Mouse (Mus musculus): Measurements from ENCODE around the gene Bri3.
A peak's percentile ranks its signal among the peaks of the same experiment; 100 is the strongest.

Bri3 gene

DNA sequence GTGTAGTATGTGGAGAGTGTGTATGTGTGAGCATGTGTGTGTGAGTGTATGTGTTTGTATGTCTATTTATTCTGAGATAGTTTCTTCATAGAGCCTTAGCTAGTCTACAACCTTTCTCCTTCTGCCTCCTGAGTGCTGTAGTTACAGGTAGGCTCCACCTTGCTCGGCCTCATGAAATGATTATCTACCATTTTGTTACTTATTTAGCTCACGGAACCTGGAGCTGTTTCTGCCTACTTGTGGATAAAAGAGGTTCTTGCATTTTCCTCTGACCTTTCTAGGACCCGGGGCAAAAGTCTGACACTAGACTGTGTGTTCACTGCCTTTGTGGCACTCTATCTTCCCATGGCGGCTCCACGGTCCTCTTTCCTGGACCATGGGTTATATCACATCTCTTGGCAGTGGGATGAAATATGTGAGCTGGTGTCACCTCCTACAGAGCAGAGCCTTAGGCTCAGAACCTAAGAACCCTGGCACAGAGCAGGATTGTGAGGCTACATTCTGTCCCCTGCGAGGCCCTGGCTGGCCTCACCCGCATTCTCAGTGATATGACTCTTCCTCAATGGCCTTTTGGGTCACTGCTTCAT is at the start of gene Bri3:
Gene Bri3, plus strand, starts transcription at position 537 of the 587 bp plus-strand sequence.
- DNase-seq (ENCODE audit: low spot score in 2 of 2): no peak

DNA sequence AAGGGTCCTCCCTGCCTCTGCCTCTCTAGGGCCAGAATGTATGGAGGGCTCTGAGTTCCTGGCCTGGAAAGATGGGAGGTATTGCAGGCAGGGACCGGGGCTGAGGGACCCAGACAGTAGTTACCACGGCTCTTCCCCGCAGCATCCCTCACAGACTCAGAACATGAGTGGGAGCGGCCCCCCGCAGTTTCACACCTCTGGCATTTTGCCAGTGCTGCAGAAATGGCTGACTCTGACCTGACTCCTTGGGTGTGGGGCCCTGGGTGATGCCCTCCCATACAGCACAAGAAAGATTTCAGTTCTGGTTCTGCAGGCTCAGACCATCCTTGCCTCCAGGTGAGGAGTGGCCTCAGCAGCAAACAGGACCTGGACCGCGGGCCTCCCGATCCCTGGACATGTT is 48.7 kb upstream of the Bri3 start:
- DNase-seq (ENCODE audit: low spot score in 2 of 2): no peak

DNA sequence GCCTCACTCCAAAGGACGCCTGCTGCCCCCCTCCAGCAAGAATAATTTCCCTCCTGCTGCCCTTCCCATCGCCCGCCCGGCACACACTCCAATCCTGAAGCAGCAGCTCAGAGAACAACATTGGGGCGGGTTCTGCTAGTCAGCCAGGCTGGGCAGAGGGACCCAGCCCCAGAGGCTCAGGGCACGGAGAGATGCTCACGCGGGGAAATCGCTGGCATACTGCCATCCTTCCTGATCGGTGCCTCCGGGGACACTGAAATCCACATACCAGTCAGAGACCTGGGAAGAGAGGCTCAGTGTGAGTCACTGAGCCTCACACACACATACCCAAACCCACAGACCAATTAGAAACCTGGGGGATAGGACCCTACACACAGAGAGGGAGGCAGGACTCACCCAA is 43.6 kb upstream of the Bri3 start:
- DNase-seq (ENCODE audit: low spot score in 2 of 2): no peak

DNA sequence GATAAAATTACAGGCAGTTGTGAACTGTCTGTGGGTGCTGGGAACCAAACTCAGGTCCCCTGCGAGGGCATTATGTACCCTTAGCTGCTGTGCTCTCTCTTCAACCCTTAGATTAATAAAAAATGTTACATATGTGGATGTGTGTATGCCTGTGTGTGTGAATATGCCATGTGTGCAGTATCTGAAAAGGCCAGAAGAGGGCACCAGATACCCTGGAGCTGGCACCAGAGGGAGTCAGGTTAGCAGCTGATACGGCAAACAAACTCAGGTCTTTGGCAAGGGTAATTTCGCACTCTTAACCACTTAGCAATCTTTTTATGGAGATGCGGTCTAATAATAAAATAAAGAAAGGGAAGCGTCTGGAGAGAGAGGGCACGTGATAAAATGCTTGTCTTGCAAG is 41.8 kb upstream of the Bri3 start:
- no peak for DNase-seq (ENCODE audit: low spot score in 2 of 2)

DNA sequence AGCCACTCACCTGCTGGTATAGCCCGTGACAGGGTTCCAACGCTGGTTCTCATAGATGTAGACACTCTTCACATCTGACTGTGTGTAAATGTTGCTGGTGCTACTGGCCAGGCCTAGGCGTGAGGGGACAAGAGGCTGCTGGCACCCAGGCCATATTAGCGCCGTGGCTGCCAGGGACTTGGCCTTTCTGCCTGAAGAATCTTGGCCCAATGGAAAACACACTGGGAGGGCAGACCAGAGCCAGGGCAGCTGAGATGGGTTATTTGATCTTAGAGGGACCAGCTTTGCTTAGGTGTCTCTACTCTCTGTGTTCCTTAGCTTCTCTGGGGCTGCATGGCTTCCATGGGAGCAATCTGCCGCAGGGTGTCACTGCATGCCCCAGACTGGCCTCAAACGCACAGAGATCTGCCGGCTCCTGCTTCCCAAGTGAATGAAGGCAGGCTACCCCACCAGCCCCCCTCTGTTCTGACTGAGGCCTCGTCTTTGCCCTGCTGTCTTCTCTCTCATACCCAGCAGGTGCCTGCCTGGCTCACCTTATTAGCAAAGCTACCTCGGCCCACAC is 40.8 kb upstream of the Bri3 start:
- DNase-seq (ENCODE audit: low spot score in 2 of 2): no peak

DNA sequence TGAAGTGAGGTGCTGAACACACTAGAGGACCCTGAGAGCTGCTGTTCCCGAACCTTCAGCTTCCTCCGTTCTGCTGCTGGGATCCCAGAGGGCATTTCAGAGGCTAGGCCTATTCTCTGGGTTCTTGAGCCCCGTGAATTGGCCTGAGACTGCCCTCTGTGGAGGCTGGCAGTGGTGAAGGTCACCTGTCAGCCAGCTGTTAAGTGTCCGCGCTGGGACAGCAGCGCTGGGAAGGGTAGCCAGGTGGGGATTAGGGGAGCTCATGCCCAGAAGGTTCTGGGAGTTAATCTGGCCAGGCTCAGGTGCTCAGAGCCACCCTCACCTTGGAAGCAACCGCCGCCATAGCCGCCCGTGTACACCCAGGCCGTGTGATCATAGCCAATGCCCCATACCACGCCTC is 39.9 kb upstream of the Bri3 start:
- no peak for DNase-seq (ENCODE audit: low spot score in 2 of 2)

DNA sequence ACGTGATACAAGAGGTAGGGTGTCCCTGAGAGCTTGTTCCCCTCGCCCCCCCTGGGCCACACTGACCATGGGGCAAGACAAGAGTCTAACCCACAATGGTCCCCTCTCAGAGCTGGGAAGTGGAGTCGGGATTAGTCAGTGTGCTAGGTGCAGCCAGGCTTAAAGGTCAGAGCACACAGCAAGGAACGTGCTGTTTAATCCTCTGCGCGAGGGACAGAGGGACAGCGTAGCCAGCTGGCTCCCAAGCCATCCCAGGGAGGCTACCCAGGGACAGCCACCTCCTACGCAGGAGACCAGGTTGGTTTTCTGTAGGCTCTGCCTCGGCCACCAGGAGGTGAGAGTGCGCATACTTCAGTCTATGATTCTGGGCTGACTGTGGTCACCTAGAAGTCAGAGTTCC is 39.3 kb upstream of the Bri3 start:
- DNase-seq (ENCODE audit: low spot score in 2 of 2): no peak

DNA sequence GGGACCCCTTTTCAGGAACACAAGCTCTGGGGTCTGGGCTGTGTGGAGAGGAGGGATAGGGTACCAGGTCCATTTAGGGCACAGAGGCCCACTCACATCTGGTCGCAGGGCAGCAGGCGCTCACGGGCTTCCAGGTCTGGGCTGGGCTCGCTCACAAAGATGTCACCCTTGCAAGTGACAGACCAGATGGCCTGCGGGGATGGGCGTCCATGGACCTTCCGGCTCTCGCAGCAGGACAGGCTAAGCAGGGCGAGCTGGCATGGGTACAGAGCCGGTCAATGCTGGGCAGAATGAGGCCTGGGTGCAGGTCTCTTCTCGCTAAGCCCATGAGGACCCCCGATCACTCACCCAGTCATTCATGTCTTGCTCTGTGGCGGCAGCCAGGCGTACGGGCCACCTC is 38.2 kb upstream of the Bri3 start:
- no peak for DNase-seq (ENCODE audit: low spot score in 2 of 2)

DNA sequence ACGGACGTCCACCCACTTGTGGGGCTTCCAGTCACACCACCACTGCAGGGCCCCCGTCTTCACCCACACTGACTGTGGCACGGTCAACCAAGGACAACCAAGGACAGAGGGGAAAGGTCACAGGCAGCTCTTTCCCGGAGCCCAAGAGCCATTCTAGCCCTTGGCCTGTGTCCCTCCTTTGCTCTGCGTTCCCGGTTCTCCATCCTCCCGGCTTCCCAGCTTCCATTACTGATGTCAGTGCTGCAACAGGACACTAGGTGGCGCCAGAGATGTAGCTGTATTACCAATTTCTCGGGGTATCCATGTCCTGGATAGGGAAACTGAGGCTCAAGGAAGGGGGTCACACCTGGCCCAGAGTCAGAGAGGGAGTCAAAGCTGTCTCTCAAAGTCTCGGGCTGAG is 36.8 kb upstream of the Bri3 start:
- DNase-seq (ENCODE audit: low spot score in 2 of 2): peak; percentile 55 to 62

DNA sequence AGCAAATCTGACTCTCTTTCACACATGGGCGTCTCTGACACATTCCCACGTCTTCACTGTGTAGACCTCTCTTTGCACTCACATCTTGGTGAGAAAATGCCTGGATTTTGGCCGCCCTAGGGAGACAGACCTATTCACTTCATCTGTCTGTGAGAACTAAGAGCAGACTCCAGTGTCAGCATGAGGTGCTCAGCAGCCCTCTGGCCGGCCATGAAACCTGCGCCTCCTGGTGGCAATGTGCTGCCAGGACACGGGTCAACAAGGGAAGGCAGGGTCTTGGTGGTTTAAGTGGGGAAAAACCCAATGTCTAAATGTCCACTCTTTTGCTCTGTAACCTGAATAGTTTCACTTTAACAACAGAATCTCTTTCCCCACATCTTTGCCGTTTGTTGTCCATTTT is 29.8 kb upstream of the Bri3 start:
- DNase-seq (ENCODE audit: low spot score in 2 of 2): no peak

DNA sequence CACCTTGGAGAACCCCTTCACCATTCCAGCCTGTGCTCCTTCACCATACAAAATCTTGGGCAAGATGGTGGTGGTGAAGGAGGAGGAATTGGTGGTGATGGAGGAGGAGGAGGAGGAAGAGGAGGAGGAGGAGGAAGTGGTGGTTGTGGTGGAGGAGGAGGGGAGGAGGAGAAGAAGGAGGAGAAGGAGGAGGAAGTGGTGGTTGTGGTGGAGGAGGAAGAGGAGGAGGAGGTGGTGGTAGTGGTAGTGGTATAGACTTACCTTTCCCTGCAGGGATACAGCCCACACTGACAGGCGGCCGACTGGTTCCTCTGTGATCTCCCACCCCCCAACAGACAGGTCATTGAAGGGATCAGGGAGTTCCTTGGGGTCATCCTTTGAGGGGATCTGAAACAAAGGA is 28.2 kb upstream of the Bri3 start:
- DNase-seq (ENCODE audit: low spot score in 2 of 2): no peak

DNA sequence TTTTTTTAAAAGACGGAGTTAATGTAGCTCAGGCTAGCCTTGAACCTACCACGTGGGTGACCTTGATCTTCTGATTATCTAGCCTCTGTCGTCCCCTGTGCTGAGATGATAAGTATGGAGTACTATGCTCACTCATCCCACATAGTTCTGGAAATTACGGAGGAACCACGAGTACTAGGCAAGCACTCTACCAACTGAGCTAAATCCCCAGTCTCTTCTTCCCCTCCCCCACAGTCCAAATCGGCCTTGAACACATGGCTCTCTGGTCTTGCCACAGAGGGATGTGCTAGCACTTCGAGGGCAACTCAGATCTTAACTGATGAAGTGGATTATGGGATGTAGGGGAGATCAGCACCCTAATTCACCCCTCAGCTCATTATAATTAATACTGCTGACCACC is 26.2 kb upstream of the Bri3 start:
- DNase-seq (ENCODE audit: low spot score in 2 of 2): no peak

DNA sequence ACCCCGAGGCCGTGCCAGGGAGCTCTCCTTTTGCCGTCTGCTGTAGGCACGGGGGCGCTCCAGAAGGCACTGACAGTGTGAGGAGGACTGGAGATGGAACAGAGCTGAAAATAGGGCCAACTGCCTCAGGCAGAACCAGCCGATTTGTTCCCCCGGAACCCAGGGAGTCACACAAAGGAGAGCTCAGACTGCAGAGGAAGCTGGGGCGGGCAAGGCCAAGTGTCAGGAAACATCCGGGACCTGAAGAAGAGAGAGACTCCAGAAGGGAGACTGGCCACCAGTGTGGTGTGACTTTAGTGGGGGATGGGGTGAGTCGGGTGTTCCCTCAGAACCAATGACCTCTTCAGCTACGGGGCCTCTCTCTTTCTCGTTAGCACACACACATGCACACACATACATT is 24.9 kb upstream of the Bri3 start:
- no peak for DNase-seq (ENCODE audit: low spot score in 2 of 2)

DNA sequence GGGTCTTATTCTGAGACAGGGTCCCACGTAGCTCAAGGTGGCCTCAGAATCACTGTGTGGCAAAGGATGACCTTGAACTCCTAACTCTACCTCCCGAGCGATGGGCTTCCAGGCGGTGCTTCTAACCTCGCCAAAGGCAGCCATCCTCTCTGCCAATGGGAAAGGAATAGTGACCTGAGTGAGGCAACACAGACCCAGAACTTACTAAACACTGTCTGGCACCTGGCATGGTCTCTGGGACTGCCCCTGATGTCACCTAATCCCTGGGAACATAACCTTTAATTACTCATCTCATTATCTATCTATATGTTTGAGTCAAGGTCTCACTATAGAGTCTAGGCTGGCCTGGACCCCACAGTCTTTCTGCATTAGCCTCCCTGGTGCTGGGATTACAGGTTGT is 24.3 kb upstream of the Bri3 start:
- DNase-seq (ENCODE audit: low spot score in 2 of 2): no peak

DNA sequence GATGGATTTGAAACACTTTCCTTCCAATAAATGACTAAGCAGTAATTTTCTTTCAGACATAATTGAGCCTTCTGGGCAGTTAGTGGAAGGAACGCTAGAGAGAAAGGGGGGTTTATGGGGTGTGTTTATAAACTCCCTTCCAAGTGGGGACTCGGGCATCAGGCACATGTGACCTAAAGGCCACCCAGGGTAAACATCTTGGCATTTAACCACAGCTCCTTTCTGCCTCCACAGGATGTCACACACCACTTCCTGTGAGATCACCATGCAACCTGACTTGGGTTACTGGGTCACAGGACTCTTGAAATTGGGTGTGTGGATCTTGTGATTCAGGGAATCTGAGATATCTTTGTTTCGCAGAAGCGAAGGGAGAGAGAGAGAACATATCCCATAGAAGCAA is 22.9 kb upstream of the Bri3 start:
- DNase-seq (ENCODE audit: low spot score in 2 of 2): no peak

DNA sequence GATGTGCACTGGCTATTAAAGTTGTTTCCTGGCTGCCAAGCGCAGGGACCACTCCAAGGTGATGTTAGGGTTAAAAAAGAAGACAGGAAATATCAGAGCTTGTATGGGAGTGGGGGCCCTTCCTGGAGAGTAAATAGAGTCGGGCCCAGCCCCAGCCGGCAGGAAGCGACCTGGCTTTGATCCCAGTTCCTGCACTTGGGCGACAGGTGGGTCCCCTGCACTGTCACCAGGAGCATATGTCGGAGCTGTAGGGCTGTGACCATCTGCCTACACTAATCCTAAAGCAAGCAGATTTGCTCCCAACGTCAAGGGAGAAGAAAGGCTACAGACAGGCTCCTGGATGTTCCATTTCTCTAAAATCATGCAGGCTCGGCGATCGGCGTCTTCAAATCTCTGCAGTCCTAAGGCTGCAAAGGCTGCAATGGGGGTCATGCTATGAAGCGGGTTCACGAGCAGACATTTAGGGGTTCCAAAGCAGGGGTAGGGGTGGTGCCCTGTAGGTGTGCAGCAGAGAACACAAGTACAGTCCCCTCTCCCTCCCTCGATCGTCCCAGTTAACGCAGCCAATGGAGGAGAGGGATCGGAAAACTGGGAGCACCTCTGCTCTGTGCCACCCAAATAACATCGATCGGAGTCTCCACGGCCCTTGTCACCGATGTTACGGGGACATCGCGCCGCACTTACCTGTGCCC is 21.3 kb upstream of the Bri3 start:
- no peak for DNase-seq (ENCODE audit: low spot score in 2 of 2)

DNA sequence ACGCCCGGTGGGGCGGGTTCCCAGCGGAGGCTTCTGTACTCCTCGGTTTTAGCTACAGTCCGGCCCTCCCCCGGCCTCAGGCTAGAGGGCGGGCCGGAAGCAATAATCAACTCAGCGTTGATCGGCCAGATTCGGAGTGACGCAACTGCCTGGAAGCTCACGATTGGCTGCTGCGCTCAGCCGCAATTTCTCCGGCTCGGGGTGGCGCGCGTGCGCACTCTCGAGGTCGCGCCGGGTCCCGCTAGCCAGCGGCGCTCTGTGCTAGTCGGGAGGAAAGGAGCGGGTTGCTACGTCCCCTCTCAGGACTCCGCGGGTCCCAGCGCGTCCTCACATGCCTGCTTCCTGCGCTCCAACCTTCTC is 20.8 kb upstream of the Bri3 start, which contains the start of gene Tecpr1:
Gene Tecpr1, minus strand, starts transcription at position 113 of the 360 bp plus-strand sequence.
- peak; percentile 94 to 97 for DNase-seq (ENCODE audit: low spot score in 2 of 2)

DNA sequence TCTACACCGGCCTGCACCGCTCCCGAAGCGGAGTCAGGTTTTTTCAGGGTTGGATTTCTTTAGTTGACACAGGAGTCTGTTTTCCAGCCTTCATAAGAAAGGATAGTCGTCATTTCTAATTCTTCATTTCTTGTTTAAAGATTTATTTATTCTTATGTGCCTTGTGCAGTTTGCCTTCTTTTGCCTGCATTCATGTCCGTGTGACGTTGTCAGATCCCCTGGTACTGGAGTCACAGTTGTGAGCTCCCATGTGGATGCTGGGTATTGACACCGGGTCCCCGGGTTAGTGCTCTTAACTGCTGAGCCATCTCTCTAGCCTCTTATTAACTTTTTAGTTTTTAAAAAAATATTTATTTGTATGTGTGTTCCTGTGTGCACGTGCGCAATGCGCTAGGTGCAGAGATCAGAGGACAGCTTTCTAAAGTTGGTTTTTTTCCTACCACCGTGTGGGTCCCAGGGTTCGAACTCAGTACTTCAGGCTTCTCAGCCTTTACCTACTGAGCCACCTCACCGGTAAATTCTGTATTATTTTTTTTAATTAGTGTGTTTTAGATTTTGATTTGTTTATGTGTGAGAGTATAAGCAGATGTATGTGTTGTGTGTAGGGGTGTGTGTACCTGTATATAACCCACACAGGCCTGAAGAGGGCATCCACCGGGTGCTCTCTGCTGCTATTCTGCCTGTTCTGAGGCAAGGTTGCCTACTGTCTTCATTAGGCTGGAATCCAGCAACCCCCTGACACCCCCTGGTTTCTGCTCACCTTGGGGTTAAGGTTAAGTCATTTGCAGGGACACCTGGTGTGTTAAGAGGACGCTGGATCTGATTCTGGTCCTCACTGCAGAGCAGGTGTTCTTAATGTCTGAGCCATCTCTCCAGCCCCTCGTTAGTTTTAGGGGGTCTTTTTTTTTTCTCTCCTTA is 20.1 kb upstream of the Bri3 start:
- no peak for DNase-seq (ENCODE audit: low spot score in 2 of 2)

DNA sequence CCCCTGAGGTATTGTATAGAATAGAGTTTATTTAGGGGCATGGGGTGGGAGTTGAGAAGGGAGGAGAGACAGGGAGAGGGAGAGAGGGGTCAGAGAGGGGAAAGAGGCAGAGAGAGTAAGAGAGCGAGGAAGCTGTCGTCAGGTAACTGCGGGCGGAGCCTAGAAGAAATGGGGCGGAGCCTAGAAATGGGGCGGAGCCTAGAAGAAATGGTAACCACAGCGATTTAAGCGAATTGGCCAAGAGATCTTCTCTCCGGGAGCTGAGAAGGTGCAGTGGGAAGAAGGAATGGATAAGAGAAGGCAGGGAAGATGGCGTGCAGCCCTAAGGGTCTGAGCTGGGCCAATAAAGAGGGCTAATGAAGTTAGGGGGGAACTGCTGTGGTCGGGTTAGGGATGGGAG is 18.0 kb upstream of the Bri3 start:
- DNase-seq (ENCODE audit: low spot score in 2 of 2): no peak

DNA sequence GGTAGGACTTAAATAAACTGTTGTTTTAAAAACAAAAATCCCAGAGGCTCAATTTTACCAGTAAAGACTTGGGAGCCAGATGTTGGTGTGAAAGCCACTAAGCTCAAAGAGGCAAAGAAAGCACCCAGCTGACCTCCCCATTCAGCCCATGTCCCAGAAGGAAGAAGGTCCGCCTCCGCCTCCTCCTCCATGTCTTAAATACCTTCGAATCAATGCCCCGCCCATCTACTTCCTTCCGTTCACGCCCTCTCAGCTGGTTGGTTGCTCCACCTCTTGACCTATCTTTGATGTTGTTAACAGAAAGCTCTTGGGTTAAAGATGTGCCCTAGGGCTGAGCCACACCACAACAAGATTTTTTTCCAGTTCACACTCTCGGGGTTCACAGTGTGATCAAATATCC is 14.0 kb upstream of the Bri3 start:
- no peak for DNase-seq (ENCODE audit: low spot score in 2 of 2)

DNA sequence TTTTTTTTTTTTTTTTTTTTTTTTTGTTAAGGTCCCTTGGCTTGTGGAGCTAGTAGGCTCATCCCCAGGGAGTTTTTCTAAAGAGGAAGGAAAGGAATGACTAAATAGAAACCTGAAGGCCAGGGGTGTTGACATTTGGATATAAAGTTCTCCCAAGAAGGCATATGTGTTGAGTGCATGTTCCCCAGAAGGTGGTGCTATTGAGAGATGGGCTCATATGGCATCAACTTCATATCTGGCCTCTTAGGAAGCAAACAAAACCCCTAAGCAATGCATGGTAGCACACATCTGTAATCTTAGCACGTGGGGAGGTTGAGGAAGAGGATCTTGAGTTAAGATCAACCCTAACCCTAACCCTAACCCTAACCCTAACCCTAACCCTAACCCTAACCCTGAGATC is 12.8 kb upstream of the Bri3 start:
- DNase-seq (ENCODE audit: low spot score in 2 of 2): no peak

DNA sequence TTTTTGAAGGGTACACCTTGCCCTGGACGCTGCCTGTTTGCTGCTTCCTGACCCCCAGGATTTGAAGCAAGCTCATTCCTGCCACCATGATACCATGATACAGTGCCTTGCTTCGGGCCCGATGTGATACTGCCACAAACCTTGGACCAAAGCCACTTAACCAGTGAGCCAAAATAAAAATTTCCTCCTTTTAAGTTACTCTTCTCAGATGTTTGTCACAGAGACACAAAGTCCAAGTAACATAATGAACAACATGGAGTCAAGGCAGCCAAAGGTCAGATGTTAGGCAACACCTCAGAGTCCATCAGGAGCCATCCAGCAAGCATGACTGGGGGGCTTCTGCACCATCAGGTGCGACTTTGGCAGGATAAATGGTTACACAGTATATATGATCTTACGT is 11.7 kb upstream of the Bri3 start:
- no peak for DNase-seq (ENCODE audit: low spot score in 2 of 2)

DNA sequence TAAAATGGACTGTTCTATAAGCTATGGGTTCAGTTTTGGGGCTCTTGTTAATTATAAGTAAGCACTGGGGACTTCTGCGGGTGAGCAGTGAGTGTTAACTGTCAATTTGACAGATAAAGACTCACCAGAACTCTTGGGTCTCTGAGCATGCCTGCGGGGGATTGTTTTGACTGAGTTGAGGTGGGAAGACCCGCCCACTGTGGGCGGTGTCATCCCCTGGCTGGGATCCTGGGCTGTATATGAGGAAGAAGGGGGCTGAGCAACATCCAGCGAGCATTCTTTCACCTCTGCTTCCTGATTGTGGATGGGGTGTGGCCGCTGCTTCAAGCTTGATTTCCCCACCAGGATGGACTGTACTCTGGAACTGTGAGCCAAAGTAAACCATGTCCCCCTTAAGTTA is 10.0 kb upstream of the Bri3 start:
- no peak for DNase-seq (ENCODE audit: low spot score in 2 of 2)
